Mouse (Mus musculus): ENCODE measurements around the gene Ctcf. TPM values are rescaled to one million over a fixed set of nuclear protein-coding genes. Genes with fewer than 3 reads are reported as not detected.

Ctcf gene
- polyA plus RNA-seq, 1 experiment from 2014 or later, result 93.3 TPM

DNA sequence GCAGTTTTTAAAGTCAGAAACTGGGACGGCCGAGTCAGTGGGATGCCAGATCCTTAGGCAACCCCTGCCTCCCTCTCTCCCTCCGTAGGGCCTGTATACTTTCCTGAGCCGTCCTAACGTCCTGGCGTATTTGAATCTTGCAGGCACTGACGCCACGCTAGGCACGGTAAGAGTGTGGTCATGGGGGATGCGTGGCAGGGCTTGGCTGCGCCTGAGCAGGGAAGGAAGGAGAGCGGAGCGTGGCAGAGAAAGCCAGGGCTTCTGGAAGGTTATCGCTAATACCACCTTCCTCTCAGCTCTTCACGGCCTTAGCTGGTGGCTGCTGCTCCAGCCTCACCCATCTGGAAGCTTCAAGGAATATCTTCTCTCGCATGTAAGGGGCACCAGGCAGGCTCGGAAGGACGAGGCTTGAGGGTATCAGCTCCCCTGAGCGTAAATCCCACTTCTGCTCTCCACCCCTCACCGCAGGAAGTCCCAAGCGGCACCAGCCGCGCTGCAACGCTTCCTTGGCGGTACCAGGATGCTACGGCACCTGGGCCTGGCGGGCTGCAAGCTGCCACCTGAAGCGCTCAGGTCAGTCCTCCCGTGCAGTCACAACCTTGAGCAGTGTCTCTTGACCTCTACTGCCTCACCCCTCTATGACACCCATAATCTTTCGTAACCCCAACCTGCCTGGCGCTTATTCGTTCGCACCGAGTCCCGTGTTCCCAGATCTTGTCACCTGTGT, 53.1 kb downstream of the Ctcf start:
- Histone ChIP-seq H3K9ac (ENCODE audit: low read length) (no peak overlapping the region), H3K9me3 (ENCODE audit: control insufficient read depth, low read length) (0 out of 2 replicates have a peak, but pooled peaks cover 5% of the 10 kb centered on the region), H3K27me3 (replicated peaks; ENCODE audit: control insufficient read depth, insufficient read depth, low read length) (no peaks in the 10 kb centered on the region), H3K4me3 (ENCODE audit: low read depth, low read length) (no peak overlapping the region), H3K4me2 (ENCODE audit: low read length) (no peak overlapping the region), H3K4me1 (replicated peaks; ENCODE audit: control insufficient read depth, insufficient read depth, low read length) (peaks cover 6% of the 10 kb centered on the region), H3K36me3 (ENCODE audit: control insufficient read depth, insufficient read depth, low read length) (peaks cover 4% of the 10 kb centered on the region), H3K27ac (ENCODE audit: low read depth) (no peak overlapping the region)
- DNase-seq (ENCODE audit: low spot score) (no peak), ATAC-seq (replicated peaks; ENCODE audit: low FRiP score, low TSS enrichment, low read depth) (no peak)
- WGBS, result 68% methylated on average over 35 of the region's 35 CpGs

DNA sequence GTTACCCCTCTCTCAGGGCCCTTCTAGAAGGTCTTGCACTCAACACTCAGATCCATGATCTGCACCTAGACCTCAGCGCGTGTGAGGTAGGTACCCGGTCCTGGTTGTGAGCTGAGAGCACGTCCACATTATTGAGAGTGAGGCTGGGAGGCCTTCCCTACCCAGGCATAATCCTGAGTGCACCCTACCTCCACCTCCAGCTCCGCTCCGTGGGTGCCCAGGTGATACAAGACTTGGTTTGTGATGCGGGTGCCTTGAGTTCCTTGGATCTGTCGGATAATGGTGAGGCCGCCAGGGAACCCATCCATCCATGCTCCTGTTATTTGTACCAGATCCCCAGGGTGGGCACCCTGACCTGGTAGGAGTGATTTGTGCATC, 53.6 kb downstream of the Ctcf start:
- ATAC-seq (replicated peaks; ENCODE audit: low FRiP score, low TSS enrichment, low read depth) (no peak), DNase-seq (ENCODE audit: low spot score) (no peak)
- WGBS, result 89% methylated on average over 9 of the region's 9 CpGs
- H3K9me3 ChIP-seq (ENCODE audit: control insufficient read depth, low read length), result 0 out of 2 replicates have a peak, but pooled peaks cover 5% of the 10 kb centered on the region
- H3K27ac ChIP-seq (ENCODE audit: low read depth), result no peak overlapping the region
- 0 out of 2 replicates have a peak, but pooled peaks cover under 1% of the 10 kb centered on the region for H3K27me3 ChIP-seq (replicated peaks; ENCODE audit: control insufficient read depth, insufficient read depth, low read length)
- H3K4me3 ChIP-seq (ENCODE audit: low read depth, low read length), result no peak overlapping the region
- no peaks in the 10 kb centered on the region for H3K36me3 ChIP-seq (ENCODE audit: control insufficient read depth, insufficient read depth, low read length)
- H3K4me2 ChIP-seq (ENCODE audit: low read length), result no peak overlapping the region
- H3K9ac ChIP-seq (ENCODE audit: low read length), result no peak overlapping the region
- peaks cover 7% of the 10 kb centered on the region for H3K4me1 ChIP-seq (replicated peaks; ENCODE audit: control insufficient read depth, insufficient read depth, low read length)

DNA sequence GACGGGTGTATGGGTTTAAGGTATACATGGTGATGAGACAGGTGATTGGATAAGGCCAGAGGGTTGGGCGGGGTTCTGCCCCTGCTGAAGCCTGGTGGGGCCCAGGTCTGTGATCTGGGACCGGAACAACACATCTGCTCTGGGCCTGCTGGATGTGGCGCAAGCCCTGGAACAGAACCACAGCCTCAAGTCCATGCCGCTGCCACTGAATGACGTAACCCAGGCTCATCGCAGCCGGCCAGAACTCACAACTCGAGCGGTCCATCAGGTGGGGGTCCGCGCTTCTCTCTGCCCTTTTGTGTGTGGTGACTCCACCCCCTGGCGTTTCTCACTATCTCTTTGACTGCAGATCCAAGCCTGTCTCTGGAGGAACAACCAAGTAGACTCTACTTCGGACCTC, 54.6 kb downstream of the Ctcf start:
- no peaks in the 10 kb centered on the region for H3K36me3 ChIP-seq (ENCODE audit: control insufficient read depth, insufficient read depth, low read length)
- H3K4me3 ChIP-seq (ENCODE audit: low read depth, low read length), result no peak overlapping the region
- DNase-seq (ENCODE audit: low spot score), result no peak

DNA sequence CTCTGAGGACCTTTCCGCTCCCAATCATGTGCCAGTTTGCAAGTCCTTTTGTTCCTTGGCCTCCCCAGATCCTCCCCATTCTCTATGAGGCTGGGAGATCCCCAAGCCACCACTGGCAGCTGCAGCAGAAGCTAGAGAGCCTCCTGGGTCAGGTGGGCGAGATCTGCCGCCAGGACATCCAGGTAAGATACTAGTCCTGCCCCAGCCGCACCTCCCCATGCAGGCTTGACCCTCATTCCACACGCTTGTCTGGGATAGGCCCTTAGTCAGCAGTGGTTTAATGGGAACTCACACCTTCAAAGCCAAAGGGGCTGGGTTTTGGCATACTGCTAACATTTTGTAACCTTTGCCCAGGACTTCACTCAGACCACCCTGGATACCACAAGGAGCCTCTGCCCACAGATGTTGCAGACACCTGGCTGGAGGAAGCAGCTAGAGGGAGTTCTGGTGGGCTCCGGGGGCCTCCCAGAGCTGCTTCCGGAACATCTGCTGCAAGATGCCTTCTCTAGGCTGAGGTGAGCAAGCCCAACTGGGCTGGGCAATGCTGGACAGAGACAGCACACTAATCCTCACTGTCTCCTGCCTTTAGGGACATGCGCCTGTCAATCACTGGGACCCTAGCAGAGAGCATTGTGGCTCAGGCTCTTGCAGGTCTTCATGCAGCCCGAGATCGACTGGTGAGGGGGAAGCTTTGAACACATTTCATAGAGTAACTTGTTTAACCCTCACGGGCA, 56.2 kb downstream of the Ctcf start:
- H3K4me2 ChIP-seq (ENCODE audit: low read length), result no peak overlapping the region
- 94% methylated on average over 11 of the region's 11 CpGs for WGBS
- H3K9ac ChIP-seq (ENCODE audit: low read length), result no peak overlapping the region

More for the DNA sequence above, 54.6 kb downstream of the Ctcf start:
- 72% methylated on average over 14 of the region's 14 CpGs for WGBS
- Histone ChIP-seq H3K9ac (ENCODE audit: low read length) (no peak overlapping the region), H3K9me3 (ENCODE audit: control insufficient read depth, low read length) (0 out of 2 replicates have a peak, but pooled peaks cover 5% of the 10 kb centered on the region), H3K4me2 (ENCODE audit: low read length) (no peak overlapping the region), H3K4me1 (replicated peaks; ENCODE audit: control insufficient read depth, insufficient read depth, low read length) (peaks cover 7% of the 10 kb centered on the region), H3K27ac (ENCODE audit: low read depth) (no peak overlapping the region), H3K27me3 (replicated peaks; ENCODE audit: control insufficient read depth, insufficient read depth, low read length) (0 out of 2 replicates have a peak, but pooled peaks cover 3% of the 10 kb centered on the region)
- no peak for ATAC-seq (replicated peaks; ENCODE audit: low FRiP score, low TSS enrichment, low read depth)

DNA sequence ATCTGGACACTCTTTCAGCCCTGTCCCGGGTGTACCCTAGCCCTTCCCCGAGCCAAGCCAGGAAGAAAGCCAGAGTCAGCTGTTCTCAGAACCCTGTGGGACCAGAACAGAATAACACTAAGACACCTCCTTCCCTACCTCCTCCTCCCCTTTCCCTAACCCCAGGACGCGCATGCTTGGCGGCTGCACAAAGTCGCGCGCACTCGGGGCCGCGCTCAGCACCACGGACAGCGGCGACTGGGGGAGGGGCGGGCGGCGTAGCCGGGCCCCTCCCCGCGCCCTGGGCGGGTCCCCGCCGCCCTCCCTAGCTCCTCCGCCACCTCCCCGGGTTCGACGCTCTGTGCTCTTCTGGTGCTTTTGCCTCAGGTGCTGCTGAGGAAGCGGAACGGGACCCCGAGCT, 57.3 kb downstream of the Ctcf start:
- Histone ChIP-seq H3K9me3 (ENCODE audit: control insufficient read depth, low read length) (0 out of 2 replicates have a peak, but pooled peaks cover 5% of the 10 kb centered on the region), H3K27me3 (replicated peaks; ENCODE audit: control insufficient read depth, insufficient read depth, low read length) (0 out of 2 replicates have a peak, but pooled peaks cover 3% of the 10 kb centered on the region), H3K4me1 (replicated peaks; ENCODE audit: control insufficient read depth, insufficient read depth, low read length) (peaks cover 7% of the 10 kb centered on the region), H3K4me2 (ENCODE audit: low read length) (peak overlapping the region; percentile 94), H3K36me3 (ENCODE audit: control insufficient read depth, insufficient read depth, low read length) (peaks cover 21% of the 10 kb centered on the region), H3K9ac (ENCODE audit: low read length) (0 out of 2 replicates have a peak overlapping the region, but pooled peaks have one; percentile 20), H3K4me3 (ENCODE audit: low read depth, low read length) (peak overlapping the region; percentile 37), H3K27ac (ENCODE audit: low read depth) (no peak overlapping the region)
- ATAC-seq (replicated peaks; ENCODE audit: low FRiP score, low TSS enrichment, low read depth), result peak; percentile 42; the same call in 1 of the 2 replicates
- peak; percentile 91 for DNase-seq (ENCODE audit: low spot score)
- WGBS, result 2% methylated on average over 29 of the region's 30 CpGs

More for the DNA sequence above, 56.2 kb downstream of the Ctcf start:
- Histone ChIP-seq H3K9me3 (ENCODE audit: control insufficient read depth, low read length) (0 out of 2 replicates have a peak, but pooled peaks cover 5% of the 10 kb centered on the region), H3K27ac (ENCODE audit: low read depth) (no peak overlapping the region), H3K4me3 (ENCODE audit: low read depth, low read length) (no peak overlapping the region), H3K27me3 (replicated peaks; ENCODE audit: control insufficient read depth, insufficient read depth, low read length) (0 out of 2 replicates have a peak, but pooled peaks cover 3% of the 10 kb centered on the region), H3K36me3 (ENCODE audit: control insufficient read depth, insufficient read depth, low read length) (peaks cover 11% of the 10 kb centered on the region), H3K4me1 (replicated peaks; ENCODE audit: control insufficient read depth, insufficient read depth, low read length) (peaks cover 7% of the 10 kb centered on the region)
- ATAC-seq (replicated peaks; ENCODE audit: low FRiP score, low TSS enrichment, low read depth) (no peak), DNase-seq (ENCODE audit: low spot score) (no peak)

DNA sequence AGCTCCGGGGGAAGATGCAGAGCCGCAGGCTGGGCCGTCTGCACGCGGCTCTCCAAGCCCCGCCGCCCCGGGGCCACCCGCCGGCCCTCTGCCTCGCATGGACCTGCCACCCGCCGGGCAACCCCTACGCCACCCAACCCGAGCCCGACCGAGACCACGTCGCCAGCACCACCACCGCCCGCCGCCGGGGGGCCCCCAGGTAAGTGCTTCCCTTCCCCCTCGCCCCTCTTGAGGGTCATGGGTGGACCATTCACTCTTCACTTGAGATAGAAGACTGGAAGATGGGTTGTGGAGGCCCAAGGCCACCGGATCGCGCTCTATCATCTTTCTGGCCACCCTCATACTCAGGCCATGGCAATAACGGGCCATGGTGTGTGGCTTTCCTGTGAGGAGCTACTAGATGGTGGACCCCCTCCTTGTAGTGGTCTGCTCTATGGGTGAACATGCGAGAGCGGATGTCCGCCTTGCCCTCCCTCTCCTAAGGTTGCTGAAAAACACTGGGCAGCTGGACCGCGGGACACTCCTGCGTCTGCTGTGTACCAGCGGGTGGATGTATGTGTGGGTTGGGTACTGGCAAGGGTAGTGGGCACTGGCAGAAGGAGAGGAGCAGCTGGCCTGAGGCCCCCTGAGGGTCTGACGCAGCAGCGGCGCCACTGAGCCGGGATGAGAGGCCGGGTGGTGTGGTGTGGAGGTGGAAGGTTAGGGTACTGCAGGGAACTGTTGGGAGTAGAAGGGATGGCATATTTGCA, 57.9 kb downstream of the Ctcf start:
- peak overlapping the region; percentile 37 for H3K4me3 ChIP-seq (ENCODE audit: low read depth, low read length)
- no peak overlapping the region for H3K27ac ChIP-seq (ENCODE audit: low read depth)
- DNase-seq (ENCODE audit: low spot score), result no peak
- 0 out of 2 replicates have a peak, but pooled peaks cover 3% of the 10 kb centered on the region for H3K27me3 ChIP-seq (replicated peaks; ENCODE audit: control insufficient read depth, insufficient read depth, low read length)
- peaks cover 7% of the 10 kb centered on the region for H3K4me1 ChIP-seq (replicated peaks; ENCODE audit: control insufficient read depth, insufficient read depth, low read length)
- peaks cover 21% of the 10 kb centered on the region for H3K36me3 ChIP-seq (ENCODE audit: control insufficient read depth, insufficient read depth, low read length)
- 0 out of 2 replicates have a peak overlapping the region, but pooled peaks have one; percentile 20 for H3K9ac ChIP-seq (ENCODE audit: low read length)
- 0 out of 2 replicates have a peak, but pooled peaks cover 5% of the 10 kb centered on the region for H3K9me3 ChIP-seq (ENCODE audit: control insufficient read depth, low read length)
- WGBS, result 9% methylated on average over 38 of the region's 40 CpGs
- H3K4me2 ChIP-seq (ENCODE audit: low read length), result peak overlapping the region; percentile 94
- peak; percentile 25; the same call in 1 of the 2 replicates for ATAC-seq (replicated peaks; ENCODE audit: low FRiP score, low TSS enrichment, low read depth)

DNA sequence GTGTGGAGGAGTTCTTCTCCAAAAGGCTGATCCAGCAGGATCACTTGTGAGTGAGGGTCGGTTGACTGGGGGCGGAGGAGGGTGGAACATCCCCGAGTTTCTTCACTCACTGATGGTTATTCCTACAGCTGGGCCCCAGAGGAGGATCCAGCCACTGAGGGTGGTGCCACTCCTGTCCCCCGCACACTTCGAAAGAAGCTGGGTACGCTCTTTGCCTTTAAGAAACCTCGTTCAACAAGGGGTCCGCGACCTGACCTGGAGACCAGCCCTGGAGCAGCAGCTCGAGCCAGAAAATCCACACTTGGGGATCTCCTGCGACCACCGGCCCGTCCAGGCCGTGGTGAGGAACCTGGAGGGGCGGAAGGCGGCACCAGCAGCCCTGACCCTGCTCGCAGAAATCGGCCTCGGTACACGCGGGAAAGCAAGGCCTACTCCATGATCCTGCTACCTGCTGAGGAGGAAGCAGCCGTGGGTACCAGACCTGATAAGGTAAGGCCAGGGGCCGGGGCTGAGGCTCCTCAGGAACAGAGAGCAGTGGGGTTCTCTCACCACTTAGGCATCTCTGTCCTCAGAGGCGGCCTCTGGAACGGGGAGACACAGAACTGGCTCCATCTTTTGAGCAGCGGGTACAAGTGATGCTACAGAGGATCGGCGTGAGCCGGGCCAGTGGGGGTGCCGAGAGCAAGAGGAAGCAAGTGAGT, 58.9 kb downstream of the Ctcf start:
- no peak for ATAC-seq (replicated peaks; ENCODE audit: low FRiP score, low TSS enrichment, low read depth)

More for the DNA sequence above, 58.9 kb downstream of the Ctcf start:
- Histone ChIP-seq H3K9me3 (ENCODE audit: control insufficient read depth, low read length) (0 out of 2 replicates have a peak, but pooled peaks cover 5% of the 10 kb centered on the region), H3K9ac (ENCODE audit: low read length) (no peak overlapping the region), H3K4me1 (replicated peaks; ENCODE audit: control insufficient read depth, insufficient read depth, low read length) (peaks cover 11% of the 10 kb centered on the region), H3K36me3 (ENCODE audit: control insufficient read depth, insufficient read depth, low read length) (peaks cover 21% of the 10 kb centered on the region), H3K4me2 (ENCODE audit: low read length) (no peak overlapping the region), H3K27me3 (replicated peaks; ENCODE audit: control insufficient read depth, insufficient read depth, low read length) (0 out of 2 replicates have a peak, but pooled peaks cover 3% of the 10 kb centered on the region), H3K4me3 (ENCODE audit: low read depth, low read length) (no peak overlapping the region), H3K27ac (ENCODE audit: low read depth) (no peak overlapping the region)
- DNase-seq (ENCODE audit: low spot score), result no peak
- 81% methylated on average over 30 of the region's 30 CpGs for WGBS
